Comparison of ENCODE assay signal across 8 mouse cellular contexts in the genomic region with DNA sequence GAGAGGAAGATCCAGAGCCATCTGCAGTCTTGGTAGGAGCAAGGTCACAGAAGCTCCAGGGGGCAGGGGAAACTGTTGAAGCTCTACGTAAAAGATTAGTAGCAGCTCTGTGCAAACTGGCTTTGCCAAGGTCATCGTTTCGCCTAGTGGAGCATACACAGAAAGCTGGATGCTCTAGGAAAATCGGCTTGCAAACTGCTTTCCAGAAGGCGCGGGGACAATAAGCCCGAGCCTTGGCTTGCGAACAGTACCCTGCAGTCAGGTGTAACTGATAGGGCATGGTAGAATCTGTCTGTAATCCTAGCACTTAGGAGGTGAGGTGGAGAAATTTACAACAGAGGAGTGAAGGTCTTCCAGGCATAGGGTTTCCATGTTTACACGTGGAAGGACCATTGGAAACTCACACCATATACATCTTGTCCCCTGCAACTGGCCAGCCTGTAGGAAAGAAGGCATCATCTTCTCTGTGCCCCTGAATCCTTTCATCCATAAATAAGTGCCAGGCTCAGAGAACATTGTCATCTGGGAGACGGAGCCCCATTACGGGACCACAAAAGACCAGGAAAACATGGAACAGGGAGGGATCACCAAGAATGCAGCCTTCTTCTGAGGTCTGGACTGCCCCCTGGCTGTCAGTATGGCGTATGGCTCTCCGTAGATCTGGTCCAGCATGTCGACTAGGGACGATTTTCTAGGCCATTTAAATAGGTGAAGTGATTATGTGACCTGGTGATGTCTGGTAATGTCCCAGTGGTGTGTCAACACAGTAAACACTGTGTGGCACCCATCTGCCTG.
DNase-seq lines count a peak whose midpoint lies in the region; ATAC-seq and TF ChIP-seq lines count a peak whose summit lies in the region.

No protein-coding gene starts in this region.

- ATAC-seq in intestine, postnatal 0 days: no peak
- ATAC-seq in intestine, embryonic 15.5 days: no peak
- no peak for ATAC-seq in midbrain, embryonic 15.5 days (replicated peaks)

- peak; percentile 67 for TF ChIP-seq CTCF in intestine, postnatal 0 days (IDR thresholded peaks at IDR 0.05; ENCODE audit: low read depth)

- H3K9me3 ChIP-seq in intestine, postnatal 0 days (ENCODE audit: control insufficient read depth): no peaks in the 10 kb centered on the region
- H3K9me3 ChIP-seq in intestine, embryonic 15.5 days: no peaks in the 10 kb centered on the region
- H3K9me3 ChIP-seq in midbrain, embryonic 15.5 days: no peaks in the 10 kb centered on the region

- no peaks in the 10 kb centered on the region for H3K36me3 ChIP-seq in intestine, postnatal 0 days (ENCODE audit: control insufficient read depth, insufficient read depth)
- H3K36me3 ChIP-seq in intestine, embryonic 15.5 days: no peaks in the 10 kb centered on the region
- H3K36me3 ChIP-seq in midbrain, embryonic 15.5 days (replicated peaks): no peaks in the 10 kb centered on the region

- peak; percentile 7 for DNase-seq in Muller cell, postnatal 12 days (ENCODE audit: inconsistent ontology term)
- DNase-seq in embryo, embryonic 11 days: peak; percentile 52
- DNase-seq in gastrocnemius, postnatal 25 days: no peak
- DNase-seq in spleen, postnatal 4 days (ENCODE audit: low spot score in 2 of 2): no peak
- no peak for DNase-seq in ovary, postnatal 36 days (ENCODE audit: low spot score)

- no peaks in the 10 kb centered on the region for H3K27me3 ChIP-seq in intestine, postnatal 0 days (replicated peaks; ENCODE audit: control insufficient read depth, insufficient read depth, low read length)
- H3K27me3 ChIP-seq in intestine, embryonic 15.5 days (replicated peaks): no peaks in the 10 kb centered on the region
- no peaks in the 10 kb centered on the region for H3K27me3 ChIP-seq in midbrain, embryonic 15.5 days (replicated peaks)

- WGBS in intestine, postnatal 0 days: 65% methylated on average over 15 of the region's 15 CpGs
- 69% methylated on average over 15 of the region's 15 CpGs for WGBS in intestine, embryonic 15.5 days
- WGBS in midbrain, embryonic 15.5 days: 61% methylated on average over 15 of the region's 15 CpGs

- H3K9ac ChIP-seq in intestine, postnatal 0 days (ENCODE audit: low read depth, low read length): no peak overlapping the region
- H3K9ac ChIP-seq in intestine, embryonic 15.5 days: no peak overlapping the region
- no peak overlapping the region for H3K9ac ChIP-seq in midbrain, embryonic 15.5 days

- no peaks in the 10 kb centered on the region for H3K4me1 ChIP-seq in intestine, postnatal 0 days (replicated peaks; ENCODE audit: control insufficient read depth, insufficient read depth, low read length)
- H3K4me1 ChIP-seq in intestine, embryonic 15.5 days (replicated peaks): no peaks in the 10 kb centered on the region
- H3K4me1 ChIP-seq in midbrain, embryonic 15.5 days: peaks cover 31% of the 10 kb centered on the region

- H3K4me3 ChIP-seq in intestine, postnatal 0 days (ENCODE audit: low read depth, low read length): no peak overlapping the region
- H3K4me3 ChIP-seq in intestine, embryonic 15.5 days (replicated peaks): no peak overlapping the region
- no peak overlapping the region for H3K4me3 ChIP-seq in midbrain, embryonic 15.5 days

- H3K27ac ChIP-seq in intestine, postnatal 0 days (ENCODE audit: low read depth, low read length): no peak overlapping the region
- no peak overlapping the region for H3K27ac ChIP-seq in intestine, embryonic 15.5 days
- peak overlapping the region; percentile 31; the same call in 1 of the 2 replicates for H3K27ac ChIP-seq in midbrain, embryonic 15.5 days

- no peak overlapping the region for H3K4me2 ChIP-seq in intestine, postnatal 0 days (replicated peaks; ENCODE audit: low read depth)
- no peak overlapping the region for H3K4me2 ChIP-seq in intestine, embryonic 15.5 days (replicated peaks)
- no peak overlapping the region for H3K4me2 ChIP-seq in midbrain, embryonic 15.5 days

Comparison
In these comparisons a context has a peak if more than half of its experiments do, and no peak if none do; other contexts are left out.
1. DNase-seq: peak in Muller cell, postnatal 12 days (single experiment) and embryo, embryonic 11 days (single experiment); none in gastrocnemius, postnatal 25 days (single experiment), spleen, postnatal 4 days (0 of 2) and ovary, postnatal 36 days (single experiment).